Mouse (Mus musculus) monocyte, adult 59 days (primary cell): Measurements from ENCODE around the gene Olfr689. TPM values are rescaled to one million over a fixed set of nuclear protein-coding genes. Genes with fewer than 3 reads are reported as not detected.

Source experiments
- total RNA-seq, 2 experiments: library from RNA; stranded (reverse); gene quantifications; one replicate each; pipeline ENCODE4 v1.2.4; 2023

The Olfr689 gene
- total RNA-seq, result not detected

DNA sequence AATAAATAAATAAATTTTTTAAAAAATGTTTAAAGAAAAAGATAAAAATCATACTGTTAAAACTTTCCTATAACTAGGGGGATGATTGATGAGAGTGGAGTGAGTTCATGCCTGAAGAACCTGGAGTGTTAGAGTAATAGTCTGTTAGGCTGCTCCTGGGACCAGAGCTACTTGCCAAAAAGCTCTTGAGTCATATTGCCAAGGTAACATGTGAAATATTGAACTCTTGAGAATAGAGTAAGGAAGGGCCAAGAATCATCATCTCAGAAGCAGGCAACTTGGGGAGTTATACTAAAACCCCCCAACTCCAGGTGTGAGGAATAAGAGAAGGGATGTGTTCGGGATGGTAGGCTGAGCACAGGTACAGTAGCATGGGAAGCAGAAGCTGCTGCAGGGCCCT is at the start of gene Olfr689:
TSS of gene Olfr689 (plus strand) at position 301 of the 400 bp plus-strand sequence.

GRCm38 (mm10) chr7:105287795-105288194 is 23.2 kb upstream of the Olfr689 start, which contains the start of gene Olfr688:
Gene Olfr688, plus strand, starts transcription at chr7:105288095.

DNA sequence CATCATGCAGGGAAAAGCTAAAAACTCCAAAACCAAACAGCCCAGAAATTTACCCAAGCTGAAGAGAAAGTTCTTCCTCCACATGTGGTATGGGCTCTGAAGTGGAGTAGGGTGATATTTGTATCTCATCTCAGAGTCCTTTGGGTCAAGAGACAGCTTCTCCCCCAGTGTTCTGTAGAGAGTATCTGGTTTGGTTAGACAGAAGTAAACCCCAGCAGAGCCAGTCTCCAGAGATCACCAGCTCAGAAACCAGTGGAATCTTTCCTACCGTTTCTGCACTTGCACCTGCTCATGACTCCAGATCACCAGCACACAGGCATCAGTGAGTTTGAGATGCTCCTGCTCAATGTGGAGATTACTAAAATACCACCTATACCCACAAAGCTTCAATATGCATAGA is 23.0 kb downstream of the Olfr689 start, which contains the start of gene Olfr690:
TSS of gene Olfr690 (minus strand) at position 101 of the 400 bp plus-strand sequence.

DNA sequence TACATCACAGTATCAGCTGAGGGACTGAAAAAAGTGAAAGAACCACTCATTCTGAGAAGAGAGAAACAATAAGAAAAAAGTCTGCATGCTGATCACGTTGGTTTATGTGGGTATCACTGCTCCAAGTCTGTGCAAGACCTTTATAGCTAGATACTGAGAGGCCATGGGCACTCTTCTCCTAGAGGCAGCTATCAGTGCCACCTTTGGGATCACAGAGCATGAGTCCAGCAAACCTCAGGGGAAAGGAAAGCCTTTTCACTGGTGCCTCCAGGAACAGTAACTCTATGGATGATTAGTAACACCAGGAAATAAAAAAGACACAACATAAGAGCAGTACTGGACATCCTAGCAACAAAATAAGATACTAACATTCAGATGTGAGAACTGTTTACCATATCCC is 31.2 kb downstream of the Olfr689 start, which contains the start of gene Olfr691:
TSS of gene Olfr691 (minus strand) at position 101 of the 400 bp plus-strand sequence.

GRCm38 (mm10) chr7:105367930-105368329 is 57.0 kb downstream of the Olfr689 start, which contains the start of gene Olfr692:
Gene Olfr692, plus strand, starts transcription at chr7:105368230.

Other genes starting within 250 kb of the Olfr689 start
- not detected for gene Olfr678, start 246.7 kb upstream of the Olfr689 start, total RNA-seq
- not detected for gene Olfr679, start 230.0 kb upstream of the Olfr689 start, total RNA-seq
- gene Olfr680-ps1, start 218.3 kb upstream of the Olfr689 start, total RNA-seq, result not detected
- gene Olfr681, start 194.3 kb upstream of the Olfr689 start, total RNA-seq, result not detected
- not detected for gene Olfr683, start 164.2 kb upstream of the Olfr689 start, total RNA-seq
- not detected for gene Olfr684, start 147.5 kb upstream of the Olfr689 start, total RNA-seq
- not detected for gene Olfr685, start 125.2 kb upstream of the Olfr689 start, total RNA-seq
- not detected for gene Olfr686, start 103.7 kb upstream of the Olfr689 start, total RNA-seq
- gene Olfr688, start 23.1 kb upstream of the Olfr689 start, total RNA-seq, result not detected
- not detected for gene Olfr690, start 22.9 kb downstream of the Olfr689 start, total RNA-seq
- not detected for gene Olfr691, start 31.1 kb downstream of the Olfr689 start, total RNA-seq
- not detected for gene Olfr692, start 57.1 kb downstream of the Olfr689 start, total RNA-seq
- not detected for gene Gm5901, start 63.9 kb downstream of the Olfr689 start, total RNA-seq
- gene Fam160a2, start 88.9 kb downstream of the Olfr689 start, total RNA-seq, result 10 to 100 TPM; 56.3 to 63.1 TPM
- gene Cnga4, start 93.4 kb downstream of the Olfr689 start, total RNA-seq, result not detected
- not detected for gene Cckbr, start 114.6 kb downstream of the Olfr689 start, total RNA-seq
- gene Cavin3, start 171.1 kb downstream of the Olfr689 start, total RNA-seq, result under 1 TPM in 1 of 2 experiments, not detected in 1; 0.30 TPM
- 10 to 100 TPM; 16.4 to 19.5 TPM for gene Smpd1, start 243.2 kb downstream of the Olfr689 start, total RNA-seq